Mouse (Mus musculus) heart, postnatal 0 days (tissue): ENCODE measurements at regions not wholly inside any gene's neighbourhood (a gene's known extent, or its start where the extent isn't known, plus 50 kb on each side); places are given as distances from the start of the nearest gene placed in this dataset.

Experiments used
- CTCF ChIP-seq: IDR thresholded peaks from 2 replicates; pipeline ENCODE4 v1.5.1; 2016; ENCODE audit warnings: antibody characterized with exemption, control low read depth, low read depth
- EP300 ChIP-seq: IDR thresholded peaks from 2 replicates; pipeline ENCODE4 v1.6.1; 2016; ENCODE audit warnings: antibody characterized with exemption, low read depth

- TF ChIP-seq EP300 (no peak), CTCF (no peak)
These were observed 183.5 kb downstream of the Wdr11 start for GRCm38 (mm10) chr7:129775189-129775588.
